Mouse (Mus musculus): ENCODE measurements at regions not wholly inside any gene's neighbourhood (a gene's known extent, or its start where the extent isn't known, plus 50 kb on each side); places are given as distances from the start of the nearest gene placed in this dataset.

- no peak for DNase-seq (ENCODE audit: low spot score in 2 of 2)
Measured at GRCm38 (mm10) chr7:34587239-34587638, 69.3 kb downstream of the Kctd15 start.

DNA sequence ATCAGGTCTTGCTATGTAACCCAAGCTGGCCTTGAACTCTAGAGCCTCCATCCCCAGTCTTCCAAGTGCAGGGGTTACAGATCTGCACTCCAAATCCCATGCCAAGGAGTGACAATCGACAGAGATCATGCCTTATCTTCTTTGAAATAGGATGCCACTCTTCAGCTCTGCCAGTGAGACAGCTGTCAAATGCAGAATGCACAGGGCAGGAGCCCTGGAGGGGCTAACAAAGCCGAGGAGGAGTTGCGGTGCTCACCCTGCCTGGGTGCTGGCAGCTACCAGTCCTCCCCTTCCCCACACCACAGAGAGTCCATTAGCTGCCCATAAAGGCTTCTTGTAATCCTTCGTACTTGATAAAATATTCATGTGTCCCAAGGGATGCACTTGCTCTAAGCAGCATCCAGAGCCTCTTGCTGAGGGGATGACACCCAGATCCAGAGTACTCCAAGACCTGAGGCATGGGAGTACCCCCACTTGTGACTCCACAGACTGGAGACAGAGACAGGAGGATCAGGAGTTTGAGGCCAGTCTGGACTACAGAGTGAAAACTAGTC, 71.1 kb downstream of the Kctd15 start:
- no peak for DNase-seq (ENCODE audit: low spot score in 2 of 2)

GRCm38 (mm10) chr7:34584870-34585269, 71.7 kb downstream of the Kctd15 start:
- DNase-seq (ENCODE audit: low spot score in 2 of 2), result no peak

- no peak for DNase-seq (ENCODE audit: low spot score in 2 of 2)
Measured at GRCm38 (mm10) chr7:34580866-34581265, 75.7 kb downstream of the Kctd15 start.

DNA sequence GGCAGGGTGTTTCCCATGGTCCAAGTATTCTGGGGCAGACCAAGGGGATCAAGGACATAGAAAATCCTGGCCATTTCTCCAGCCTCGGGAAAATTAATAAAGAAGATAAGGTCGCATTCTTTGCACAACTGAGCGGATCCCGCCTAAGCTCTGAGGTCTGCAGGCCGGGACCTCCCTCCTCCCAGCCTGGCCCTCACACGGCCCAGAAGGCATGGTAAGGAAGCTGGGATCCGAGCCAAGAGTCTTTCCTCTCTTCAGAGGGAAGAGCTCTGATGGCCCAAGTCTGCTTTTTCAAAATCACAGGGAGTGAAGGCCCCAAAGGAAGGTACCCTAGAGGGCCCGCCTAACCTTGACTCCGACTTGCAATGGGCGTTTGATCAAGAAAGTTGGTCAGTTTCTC, 85.2 kb downstream of the Kctd15 start:
- no peak for DNase-seq (ENCODE audit: low spot score in 2 of 2)

DNA sequence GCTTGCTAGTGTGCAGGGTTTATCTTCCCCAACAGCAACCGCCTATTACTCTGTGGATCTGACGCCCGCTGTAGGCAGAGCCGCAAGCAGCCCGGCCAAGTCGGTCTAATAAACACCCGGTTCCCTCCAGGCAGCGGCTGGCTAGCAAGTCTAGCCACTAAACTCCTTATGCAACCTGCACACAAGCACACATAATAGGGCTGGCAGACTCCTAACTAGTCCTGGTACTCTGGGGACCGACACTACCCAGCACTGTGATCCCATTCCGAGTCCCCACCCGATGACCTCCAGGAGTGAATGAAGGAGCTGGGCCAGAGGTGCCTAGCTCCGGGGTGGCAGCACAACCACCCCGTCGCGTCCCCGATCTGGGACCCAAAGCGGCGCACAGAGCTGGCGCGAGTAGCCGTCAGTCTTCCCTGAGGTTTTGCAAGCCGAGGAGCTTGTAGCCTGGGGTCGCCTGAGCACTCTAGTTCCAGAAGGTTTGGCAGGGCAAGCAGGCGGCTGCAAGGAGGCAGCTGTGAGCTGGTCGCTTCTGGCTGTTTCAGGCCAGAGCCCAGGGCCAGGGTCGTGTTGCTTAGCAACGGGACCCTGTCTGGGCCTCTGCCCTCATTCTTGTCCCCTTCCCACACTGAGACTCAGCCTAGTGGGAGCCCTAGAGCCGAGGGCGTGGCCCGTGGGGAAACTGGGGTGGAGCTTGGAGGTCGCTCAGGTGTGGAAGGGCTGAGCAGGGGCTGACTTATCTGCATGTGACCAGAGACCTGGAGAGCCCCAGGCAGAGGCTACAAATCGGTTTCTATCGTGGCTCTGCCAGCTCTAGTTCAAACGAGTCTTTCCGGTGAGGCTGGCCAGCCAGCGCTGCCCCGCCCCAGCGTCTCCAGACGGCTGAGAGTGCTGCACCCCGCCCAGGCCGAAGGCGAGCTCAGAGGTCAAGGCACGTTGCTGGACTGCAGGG, 86.1 kb downstream of the Kctd15 start:
- DNase-seq (ENCODE audit: low spot score in 2 of 2), result no peak

DNA sequence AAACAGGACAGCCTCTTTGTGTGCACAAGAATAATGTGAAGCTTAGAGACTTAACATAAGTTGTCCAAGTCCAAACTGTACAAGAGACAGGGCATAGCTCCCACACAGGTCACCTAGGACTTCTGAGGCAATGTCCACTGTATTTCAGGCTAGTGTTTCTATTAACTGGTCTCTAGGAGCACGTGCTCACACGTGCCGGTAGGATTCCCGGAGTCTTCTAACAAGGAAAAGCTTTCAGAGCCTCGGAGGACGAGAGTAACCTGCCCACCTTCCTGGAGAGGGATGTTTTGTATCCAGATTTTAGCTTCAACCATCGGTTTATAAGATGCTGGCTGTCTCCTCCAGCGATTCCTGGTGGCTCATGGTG, 86.8 kb downstream of the Kctd15 start:
- no peak for DNase-seq (ENCODE audit: low spot score in 2 of 2)

GRCm38 (mm10) chr7:34567575-34567974, 89.0 kb downstream of the Kctd15 start:
- DNase-seq (ENCODE audit: low spot score in 2 of 2), result no peak

DNA sequence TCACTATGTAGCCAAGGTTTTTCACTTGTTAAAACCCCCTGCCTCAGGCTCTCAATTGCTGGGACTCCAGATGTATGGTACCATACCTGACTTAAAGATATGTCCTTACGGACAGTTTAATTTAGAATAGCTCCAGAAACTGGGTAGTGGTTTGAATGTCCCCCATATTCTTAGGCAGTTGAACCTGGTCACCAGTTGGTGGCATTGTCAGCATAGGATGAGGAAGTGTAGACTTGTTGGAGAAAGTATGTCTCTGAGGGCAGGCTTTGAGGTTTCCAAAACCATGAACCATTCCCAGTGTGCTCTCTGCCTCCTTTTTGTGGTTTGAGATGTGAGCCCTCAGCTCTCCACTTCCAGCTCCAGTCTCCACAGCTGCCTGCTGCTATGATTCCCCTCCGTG, 94.4 kb downstream of the Kctd15 start:
- no peak for DNase-seq (ENCODE audit: low spot score in 2 of 2)

DNA sequence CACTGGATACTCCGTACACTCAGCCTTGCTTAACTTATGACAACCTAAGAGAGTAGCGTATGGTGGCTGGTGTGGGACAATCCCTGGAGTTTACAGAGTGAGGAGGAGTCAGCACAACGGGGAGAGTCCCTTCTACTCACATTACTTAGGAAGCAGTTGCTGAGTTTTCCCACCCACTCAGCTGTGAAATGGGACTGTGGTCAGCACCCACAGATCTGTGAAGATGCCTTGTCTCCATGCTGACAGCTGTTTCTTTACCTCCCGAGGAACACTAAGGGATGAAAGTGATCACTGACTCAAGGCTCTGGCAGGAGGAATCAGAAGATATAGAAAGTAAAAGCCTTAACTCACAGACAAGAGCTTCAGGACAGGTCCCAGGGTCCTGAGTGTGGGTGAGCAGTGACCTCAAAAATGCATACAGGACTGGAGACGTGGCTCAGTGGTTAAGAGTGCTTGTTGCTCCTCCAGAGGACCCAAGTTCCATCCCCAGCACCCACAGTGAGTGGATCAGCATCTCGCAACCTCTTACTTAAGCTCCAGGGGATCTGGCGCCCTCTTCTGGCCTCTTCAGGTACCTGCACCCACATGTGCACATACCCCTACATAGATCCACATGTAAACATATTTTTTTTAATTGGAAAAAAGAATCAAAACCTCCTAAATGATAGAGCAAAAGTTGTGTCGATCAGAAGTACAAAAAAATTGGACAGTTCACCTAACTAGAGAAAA, 97.8 kb downstream of the Kctd15 start:
- DNase-seq (ENCODE audit: low spot score in 2 of 2), result no peak

DNA sequence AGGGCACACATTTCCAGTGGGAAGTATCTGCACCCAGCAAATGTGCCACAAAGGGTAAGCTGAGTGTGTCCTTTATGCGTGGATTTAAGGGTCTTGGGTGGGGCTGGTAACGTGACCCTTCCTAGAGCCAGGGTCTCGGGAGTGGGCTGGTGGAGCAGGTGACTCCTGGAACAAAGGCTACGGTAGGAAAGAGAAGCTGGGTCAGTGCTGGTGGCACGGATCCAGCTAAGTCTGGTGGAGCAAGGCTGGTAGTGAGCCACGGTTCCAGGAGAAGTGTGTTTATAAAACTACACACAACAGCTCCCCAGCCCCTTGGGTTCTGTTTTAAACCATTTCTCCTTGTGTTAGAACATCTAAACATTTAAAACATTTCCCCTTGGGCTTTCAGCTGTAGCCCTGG, 101.3 kb downstream of the Kctd15 start:
- no peak for DNase-seq (ENCODE audit: low spot score in 2 of 2)

DNA sequence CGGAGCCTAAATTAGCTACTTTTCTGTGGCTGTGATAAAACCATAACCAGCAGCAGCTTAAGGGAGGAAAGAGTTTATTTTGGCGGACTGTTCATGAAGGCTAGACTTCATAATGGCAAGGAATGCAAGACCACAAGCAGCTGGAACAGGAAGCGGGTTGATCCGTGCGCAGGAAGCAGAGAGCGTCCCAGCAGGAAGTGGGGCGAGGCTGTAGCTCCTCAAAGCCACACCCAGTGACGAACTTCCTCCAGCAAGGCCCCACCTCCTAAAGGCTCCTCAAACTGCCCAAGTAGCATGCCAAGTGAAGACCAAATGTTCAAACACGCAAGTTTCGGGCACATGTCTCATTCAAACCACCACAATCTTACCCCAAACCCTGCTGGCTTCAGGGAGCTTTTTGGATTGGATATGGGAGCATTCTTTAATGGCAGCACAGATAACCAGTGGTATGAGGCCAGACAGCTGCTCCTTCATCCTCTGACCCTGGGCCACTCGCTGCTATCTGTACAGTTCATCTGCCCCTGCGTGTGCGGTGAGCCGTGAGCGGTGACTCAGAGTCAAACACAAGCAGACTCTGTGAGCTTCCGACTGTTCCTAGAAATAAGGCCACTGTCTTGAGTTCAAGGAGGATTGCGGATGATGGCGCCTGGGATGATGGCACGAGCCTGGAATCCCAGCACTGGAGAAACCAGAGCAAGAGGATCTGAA, 109.8 kb downstream of the Kctd15 start:
- no peak for DNase-seq (ENCODE audit: low spot score in 2 of 2)

DNA sequence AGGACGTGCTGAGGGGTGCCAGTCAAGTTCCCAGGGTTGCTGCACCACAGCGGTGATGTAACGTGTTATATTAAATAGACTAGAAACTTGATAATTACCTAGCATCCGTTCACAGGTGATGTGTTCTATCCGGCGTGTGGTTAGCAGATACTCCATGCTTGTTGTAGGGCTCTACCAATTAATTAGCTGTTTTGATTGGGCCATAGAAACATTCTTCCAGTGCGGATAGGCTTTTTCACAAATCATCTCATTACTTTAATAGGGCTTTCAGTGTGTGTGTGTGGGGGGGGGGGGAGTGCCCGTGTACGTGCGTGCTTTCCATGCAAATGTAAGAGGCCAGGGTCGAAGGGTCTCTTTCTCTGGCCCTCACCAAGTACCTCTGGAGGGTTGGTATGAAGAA, 110.6 kb downstream of the Kctd15 start:
- DNase-seq (ENCODE audit: low spot score in 2 of 2), result no peak

DNA sequence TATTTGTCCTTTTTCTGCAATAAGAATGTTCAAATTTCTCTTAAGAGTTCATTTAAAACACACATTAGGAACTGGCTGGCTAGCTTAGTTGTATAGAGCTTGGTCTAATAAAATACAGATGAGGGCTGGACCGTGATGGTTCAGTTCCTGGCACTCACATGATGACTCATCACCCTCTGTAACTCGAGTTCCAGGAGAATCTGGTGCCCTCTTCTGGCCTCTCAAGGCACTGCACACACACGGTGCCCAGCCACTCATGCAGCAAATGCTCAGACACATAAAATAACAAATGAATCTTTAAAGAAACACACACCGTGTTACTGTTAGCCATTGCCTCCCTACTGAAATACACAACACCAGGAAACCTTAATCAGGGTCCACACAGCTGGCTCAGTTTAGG, 114.6 kb downstream of the Kctd15 start:
- DNase-seq (ENCODE audit: low spot score in 2 of 2), result no peak

DNA sequence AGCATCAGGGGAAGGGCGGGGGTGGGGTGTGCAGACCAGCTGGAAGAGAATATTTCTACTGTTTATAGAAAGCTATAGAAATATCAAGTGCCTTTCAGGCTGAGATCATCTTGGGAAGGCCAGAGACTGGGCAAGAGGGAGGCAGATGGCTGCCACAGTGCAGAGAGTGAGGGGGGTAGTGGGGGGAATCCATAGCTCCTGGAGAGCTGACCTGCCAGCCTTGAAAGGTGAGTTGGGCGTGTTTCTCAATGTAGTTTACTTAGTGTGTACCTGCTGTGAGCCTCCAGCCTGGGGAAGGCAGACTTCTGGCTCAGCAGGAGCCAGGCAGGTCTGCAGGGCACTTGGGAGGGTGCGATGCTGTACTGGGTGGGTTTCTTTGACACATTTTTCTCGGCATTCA, 115.5 kb downstream of the Kctd15 start:
- no peak for DNase-seq (ENCODE audit: low spot score in 2 of 2)

DNA sequence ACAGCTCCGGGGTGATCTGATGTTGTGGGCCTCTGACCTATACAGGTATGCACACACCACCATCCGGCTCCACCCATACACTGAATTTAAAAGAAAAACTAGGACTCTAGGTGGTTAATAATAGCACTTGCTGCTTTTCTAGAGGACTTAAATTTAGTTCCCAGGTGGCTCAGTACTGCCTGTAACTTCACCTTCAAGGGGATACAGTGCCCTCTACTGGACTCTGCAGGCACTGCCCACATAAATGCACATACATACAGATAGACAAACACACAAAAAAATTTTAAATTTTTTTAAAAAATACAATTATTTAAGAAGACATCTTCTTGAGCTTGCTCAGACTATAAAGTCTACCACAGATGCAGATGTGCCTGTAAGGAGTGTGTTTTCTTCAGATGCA, 116.7 kb downstream of the Kctd15 start:
- no peak for DNase-seq (ENCODE audit: low spot score in 2 of 2)

- no peak for DNase-seq (ENCODE audit: low spot score in 2 of 2)
Measured at GRCm38 (mm10) chr7:34538310-34539055, 118.0 kb downstream of the Kctd15 start.

- DNase-seq (ENCODE audit: low spot score in 2 of 2), result no peak
Measured at GRCm38 (mm10) chr7:34537122-34537521, 119.4 kb downstream of the Kctd15 start.

- no peak for DNase-seq (ENCODE audit: low spot score in 2 of 2)
Measured at GRCm38 (mm10) chr7:34534241-34534640, 122.3 kb downstream of the Kctd15 start.

DNA sequence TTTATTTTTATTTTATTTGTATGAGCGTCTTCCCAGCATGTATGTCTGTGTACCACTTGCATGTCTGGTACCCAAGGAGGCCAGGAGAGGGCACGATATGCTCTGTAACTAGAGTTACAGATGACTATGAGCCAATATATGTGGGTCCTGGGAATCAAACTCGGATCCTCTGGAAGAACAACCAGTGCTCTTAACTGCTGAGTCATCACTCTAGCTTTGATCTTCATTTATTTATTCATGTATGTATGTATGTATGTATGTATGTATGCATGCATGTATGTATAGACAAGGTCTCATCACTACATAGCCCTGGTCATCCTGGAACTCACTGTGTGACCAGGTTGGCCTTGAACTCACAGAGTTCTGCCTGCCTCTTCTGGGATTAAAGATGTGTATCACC, 124.9 kb downstream of the Kctd15 start:
- no peak for DNase-seq (ENCODE audit: low spot score in 2 of 2)

DNA sequence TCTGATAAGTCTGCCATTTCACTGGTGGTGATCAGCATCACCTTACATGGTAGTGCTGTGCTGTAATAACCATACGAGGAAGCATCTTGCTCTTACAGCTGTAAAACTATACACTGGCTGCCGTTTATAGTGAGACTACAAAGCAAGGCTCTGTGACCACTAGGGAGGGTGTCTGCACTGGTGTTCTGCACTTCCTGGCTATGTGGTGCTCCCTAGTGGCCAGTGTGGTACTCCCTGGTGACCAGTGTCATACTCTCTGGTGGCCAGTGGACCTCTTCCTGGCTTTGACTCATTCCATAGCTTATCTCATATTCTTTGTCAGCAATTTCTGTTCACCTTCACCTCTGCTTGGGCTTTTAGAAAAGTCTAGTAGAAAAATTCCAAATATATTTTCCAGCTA, 114.7 kb upstream of the Lsm14a start:
- no peak for DNase-seq (ENCODE audit: low spot score in 2 of 2)
